Mouse (Mus musculus) intestine, embryonic 15.5 days (tissue): ENCODE data around the gene Olfr547. TPM values are rescaled to one million over a fixed set of nuclear protein-coding genes. Genes with fewer than 3 reads are reported as not detected.

Source experiments
- ATAC-seq: fragments of 200-750 bp; cut with Nextera tagmentation; 2 replicates; pipeline ENCODE4 v1.8.0; 2017; ENCODE audit warnings: moderate TSS enrichment, moderate library complexity
- H3K27ac ChIP-seq: fragments of 300-500 bp; sonication (generic); 2 replicates; pipeline ENCODE4 v1.5.1; 2015; ENCODE audit warnings: mild to moderate bottlenecking, inconsistent platforms
- H3K27me3 ChIP-seq: fragments of 300-500 bp; sonication (generic); replicated peaks from 2 replicates; pipeline ENCODE4 v1.6.1; 2015; ENCODE audit warnings: inconsistent platforms
- H3K36me3 ChIP-seq: fragments of 300-500 bp; sonication (generic); 2 replicates; pipeline ENCODE4 v1.6.1; 2015; ENCODE audit warnings: inconsistent platforms
- H3K4me1 ChIP-seq: fragments of 300-500 bp; sonication (generic); replicated peaks from 2 replicates; pipeline ENCODE4 v1.6.1; 2015; ENCODE audit warnings: inconsistent platforms
- H3K4me2 ChIP-seq: fragments of 300-500 bp; sonication (generic); replicated peaks from 2 replicates; pipeline ENCODE4 v1.6.1; 2015; ENCODE audit warnings: mild to moderate bottlenecking, inconsistent platforms
- H3K4me3 ChIP-seq: fragments of 300-500 bp; sonication (generic); replicated peaks from 2 replicates; pipeline ENCODE4 v1.5.1; 2015; ENCODE audit warnings: inconsistent platforms
- H3K9ac ChIP-seq: fragments of 300-500 bp; sonication (generic); 2 replicates; pipeline ENCODE4 v1.6.1; 2015; ENCODE audit warnings: inconsistent platforms
- H3K9me3 ChIP-seq: fragments of 300-500 bp; sonication (generic); 2 replicates; pipeline ENCODE4 v1.6.1; 2016; ENCODE audit warnings: inconsistent platforms
- WGBS: fragments of 180-500 bp; shearing (Covaris S2); methylation state at CpG from one replicate; pipeline ENCODE4 v1.1.7; 2015; 5-methylcytosine and 5-hydroxymethylcytosine counted together
- polyA plus RNA-seq: library from polyadenylated mRNA; unstranded; fragments of >200 nt; fragmentation: Nextera tagmentation; extraction: Ambion mirVana; gene quantifications from 2 replicates; pipeline ENCODE4 v1.2.1, GENCODE M21; 2015

Olfr547 gene
- polyA plus RNA-seq, 1 experiment from 2014 or later = not detected

DNA sequence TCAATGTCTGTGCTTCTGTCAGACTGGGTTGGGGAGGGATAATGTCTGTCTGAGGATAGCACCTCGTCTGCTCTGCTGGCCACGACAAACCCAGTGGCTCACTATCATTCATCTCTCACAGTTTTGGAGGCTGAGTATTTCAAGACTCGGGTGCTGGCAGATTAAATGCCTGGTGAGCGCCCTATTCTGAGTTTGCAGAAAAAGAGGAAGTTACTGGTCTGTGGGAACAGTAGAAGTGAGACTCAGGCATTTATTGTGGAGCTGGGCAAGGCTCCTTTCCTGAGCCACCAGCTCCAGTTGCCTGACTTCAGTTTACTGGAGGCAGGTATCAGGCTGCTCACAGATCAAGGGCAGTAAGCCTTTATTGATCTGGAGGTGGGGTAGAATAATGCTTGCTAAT lies 20.4 kb upstream of the Olfr547 start:
- whole genome bisulfite sequencing = 71% methylated on average over 4 of the region's 4 CpGs
- Histone ChIP-seq H3K9me3 (no peaks in the 10 kb centered on the region), H3K36me3 (no peaks in the 10 kb centered on the region), H3K4me3 (no peak overlapping the region), H3K27me3 (0 out of 2 replicates have a peak, but pooled peaks cover 2% of the 10 kb centered on the region), H3K27ac (no peak overlapping the region), H3K4me2 (no peak overlapping the region), H3K4me1 (0 out of 2 replicates have a peak, but pooled peaks cover 2% of the 10 kb centered on the region), H3K9ac (no peak overlapping the region)
- no peak for ATAC-seq

DNA sequence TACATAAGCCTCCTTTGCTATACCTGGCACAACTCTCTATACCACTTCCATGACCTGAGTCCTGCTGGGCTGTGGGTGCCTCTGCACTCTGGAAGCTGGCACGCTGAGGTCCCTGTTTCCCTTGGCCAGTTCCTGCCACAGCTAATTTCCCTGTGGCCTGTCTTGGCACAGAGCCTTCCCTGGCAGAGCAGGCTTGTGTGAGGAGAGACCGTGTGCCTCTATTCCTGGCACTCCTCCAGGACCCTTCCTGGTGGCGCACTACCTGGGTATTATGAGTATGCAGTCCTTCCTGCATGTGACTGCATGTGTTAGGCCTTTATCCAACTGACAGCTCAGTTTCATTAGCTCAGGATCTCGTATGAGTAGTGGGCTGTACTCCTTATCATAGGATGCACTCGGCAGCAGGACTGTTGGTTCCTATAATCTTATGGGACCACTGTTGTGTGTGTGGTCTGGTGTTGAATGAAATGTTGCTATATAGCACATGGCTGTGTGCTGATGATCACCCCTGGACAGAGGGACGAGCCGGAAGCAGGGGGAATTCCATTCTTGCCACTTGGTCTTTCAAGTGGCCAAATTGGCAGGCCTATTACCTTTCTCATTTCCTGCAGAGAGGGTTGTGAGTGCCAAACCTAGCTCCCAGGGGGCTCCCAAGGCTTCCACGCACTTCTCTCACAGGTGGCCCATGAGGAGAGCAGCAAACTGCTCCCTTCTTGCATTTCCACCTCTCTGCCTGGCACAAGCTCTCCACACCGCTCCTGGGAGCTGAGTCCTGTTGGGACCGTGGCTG lies 18.1 kb upstream of the Olfr547 start:
- no peak overlapping the region for H3K27ac ChIP-seq
- WGBS = 74% methylated on average over 10 of the region's 10 CpGs
- no peak for ATAC-seq
- H3K36me3 ChIP-seq = no peaks in the 10 kb centered on the region
- no peaks in the 10 kb centered on the region for H3K9me3 ChIP-seq
- H3K4me3 ChIP-seq = no peak overlapping the region
- H3K4me1 ChIP-seq = 0 out of 2 replicates have a peak, but pooled peaks cover 2% of the 10 kb centered on the region
- H3K27me3 ChIP-seq = 0 out of 2 replicates have a peak, but pooled peaks cover 2% of the 10 kb centered on the region
- H3K4me2 ChIP-seq = no peak overlapping the region
- no peak overlapping the region for H3K9ac ChIP-seq

DNA sequence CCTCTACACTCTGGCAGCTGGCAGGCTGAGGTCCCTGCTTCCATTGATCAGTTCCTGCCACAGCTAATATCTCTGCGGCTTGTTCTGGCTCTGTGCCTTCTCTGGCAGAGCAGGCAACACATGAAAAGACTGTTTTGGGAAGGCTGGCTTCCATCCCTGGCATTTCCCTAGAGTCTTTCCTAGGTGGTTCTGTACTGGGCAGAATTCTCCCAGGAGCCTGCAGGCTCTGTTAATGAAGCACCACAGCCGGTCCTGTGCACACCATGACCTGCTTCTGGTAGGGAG lies 17.6 kb upstream of the Olfr547 start:
- H3K27ac ChIP-seq = no peak overlapping the region
- no peak for ATAC-seq
- H3K9me3 ChIP-seq = no peaks in the 10 kb centered on the region
- H3K4me3 ChIP-seq = no peak overlapping the region
- 0 out of 2 replicates have a peak, but pooled peaks cover 2% of the 10 kb centered on the region for H3K4me1 ChIP-seq
- no peak overlapping the region for H3K4me2 ChIP-seq
- no peak overlapping the region for H3K9ac ChIP-seq
- no peaks in the 10 kb centered on the region for H3K36me3 ChIP-seq
- WGBS = 79% methylated on average over 2 of the region's 2 CpGs
- no peaks in the 10 kb centered on the region for H3K27me3 ChIP-seq

DNA sequence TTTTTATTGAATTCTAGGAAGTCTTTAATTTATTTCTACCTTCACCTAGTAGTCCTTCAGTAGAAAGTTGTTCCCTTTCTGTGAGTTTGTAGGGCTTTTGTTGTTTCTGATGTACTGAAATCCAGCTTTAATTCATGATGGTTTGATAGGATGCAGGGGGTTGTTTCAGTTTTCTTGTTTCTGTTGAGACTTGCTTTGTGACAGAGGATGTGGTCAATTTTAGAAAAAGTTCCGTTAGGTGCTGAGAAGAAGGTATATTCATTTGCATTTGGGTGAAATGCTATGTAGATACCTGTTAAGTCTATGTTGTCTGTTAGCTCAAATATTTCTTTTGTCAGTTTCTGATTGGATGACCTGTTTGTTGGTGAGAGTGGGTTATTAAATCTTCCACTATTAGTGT lies 5.5 kb upstream of the Olfr547 start:
- 80% methylated on average over 1 of the region's 1 CpGs for WGBS
- Histone ChIP-seq H3K27ac (no peak overlapping the region), H3K4me3 (no peak overlapping the region), H3K36me3 (no peaks in the 10 kb centered on the region), H3K9me3 (no peaks in the 10 kb centered on the region), H3K4me2 (no peak overlapping the region), H3K4me1 (no peaks in the 10 kb centered on the region), H3K9ac (no peak overlapping the region), H3K27me3 (no peaks in the 10 kb centered on the region)
- no peak for ATAC-seq

DNA sequence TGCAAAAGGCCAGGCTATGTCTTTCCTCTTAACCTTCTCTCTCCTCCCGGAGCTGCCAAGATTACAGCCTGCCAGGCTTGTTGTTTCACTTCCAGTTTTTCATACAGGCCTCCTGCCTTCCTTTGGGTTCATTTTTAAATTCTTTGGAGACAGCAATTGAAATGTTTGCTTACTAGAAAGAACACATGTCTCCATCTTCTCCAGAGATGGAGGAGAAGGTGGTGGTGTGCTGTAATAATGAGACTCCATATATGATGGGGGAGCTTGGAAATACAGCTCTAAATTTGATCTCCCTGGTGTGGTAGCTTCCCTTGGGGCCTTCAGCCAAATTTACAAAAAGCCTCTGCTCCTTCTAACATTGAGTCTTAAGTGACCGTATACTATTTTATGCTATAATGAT lies 6.0 kb downstream of the Olfr547 start, which contains the start of gene Olfr548-ps1:
TSS of gene Olfr548-ps1 (plus strand) at position 301 of the 400 bp plus-strand sequence.
- Histone ChIP-seq H3K36me3 (no peaks in the 10 kb centered on the region), H3K4me3 (no peak within 1 kb of the TSS), H3K27ac (no peak within 1 kb of the TSS), H3K9ac (no peak within 1 kb of the TSS), H3K4me2 (no peak within 1 kb of the TSS), H3K9me3 (no peaks in the 10 kb centered on the region), H3K4me1 (no peaks in the 10 kb centered on the region), H3K27me3 (no peaks in the 10 kb centered on the region)
- no peak for ATAC-seq
- WGBS = 88% methylated on average over 2 of the region's 2 CpGs

DNA sequence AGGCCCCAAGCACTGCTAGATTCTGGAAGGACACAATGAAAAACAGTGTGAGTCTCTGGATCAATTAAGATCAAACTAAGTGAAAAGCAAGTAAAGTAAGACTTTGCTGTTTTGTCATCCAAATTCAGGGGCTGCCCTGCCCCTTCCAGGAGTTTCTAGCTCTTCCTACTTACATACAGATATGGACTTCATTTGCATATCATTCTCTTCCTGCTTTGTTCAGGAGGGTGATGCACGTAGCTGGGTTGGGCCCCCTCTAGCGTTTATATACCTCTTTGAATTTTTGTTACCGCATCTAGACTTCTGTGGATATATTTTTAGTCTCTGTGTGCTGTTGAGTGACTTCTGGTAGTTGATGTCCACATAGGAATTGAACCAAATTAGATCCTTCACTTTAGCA lies 6.7 kb downstream of the Olfr547 start:
- Histone ChIP-seq H3K9me3 (no peaks in the 10 kb centered on the region), H3K9ac (no peak overlapping the region), H3K4me3 (no peak overlapping the region), H3K4me2 (no peak overlapping the region), H3K36me3 (no peaks in the 10 kb centered on the region), H3K4me1 (no peaks in the 10 kb centered on the region), H3K27me3 (no peaks in the 10 kb centered on the region), H3K27ac (no peak overlapping the region)
- 53% methylated on average over 3 of the region's 3 CpGs for WGBS
- no peak for ATAC-seq

DNA sequence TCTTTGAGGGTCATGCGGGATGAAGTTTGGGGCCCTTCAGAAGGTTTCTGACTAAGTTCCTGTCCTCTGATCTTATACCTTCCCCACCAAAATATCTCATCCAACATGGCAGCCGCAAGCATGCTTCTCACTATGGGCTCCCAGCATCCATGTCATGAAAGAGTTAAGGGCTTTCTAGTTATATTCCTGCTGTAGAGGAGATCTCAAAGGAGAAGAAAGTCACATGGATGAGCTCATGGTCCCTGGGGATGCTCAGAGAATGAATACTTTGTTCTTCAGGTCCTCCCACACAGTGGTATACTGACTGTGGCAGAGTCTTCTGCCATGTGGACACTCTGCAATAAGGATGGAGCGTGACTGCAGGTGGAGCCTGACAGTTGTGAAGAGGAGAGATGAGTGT lies 15.0 kb downstream of the Olfr547 start, which contains the start of gene Olfr549:
TSS of gene Olfr549 (plus strand) at position 301 of the 400 bp plus-strand sequence.
- Histone ChIP-seq H3K36me3 (no peaks in the 10 kb centered on the region), H3K9ac (no peak within 1 kb of the TSS), H3K4me1 (no peaks in the 10 kb centered on the region), H3K4me3 (no peak within 1 kb of the TSS), H3K9me3 (no peaks in the 10 kb centered on the region), H3K27me3 (no peaks in the 10 kb centered on the region), H3K27ac (no peak within 1 kb of the TSS), H3K4me2 (no peak within 1 kb of the TSS)
- WGBS = 85% methylated on average over 3 of the region's 3 CpGs
- no peak for ATAC-seq

DNA sequence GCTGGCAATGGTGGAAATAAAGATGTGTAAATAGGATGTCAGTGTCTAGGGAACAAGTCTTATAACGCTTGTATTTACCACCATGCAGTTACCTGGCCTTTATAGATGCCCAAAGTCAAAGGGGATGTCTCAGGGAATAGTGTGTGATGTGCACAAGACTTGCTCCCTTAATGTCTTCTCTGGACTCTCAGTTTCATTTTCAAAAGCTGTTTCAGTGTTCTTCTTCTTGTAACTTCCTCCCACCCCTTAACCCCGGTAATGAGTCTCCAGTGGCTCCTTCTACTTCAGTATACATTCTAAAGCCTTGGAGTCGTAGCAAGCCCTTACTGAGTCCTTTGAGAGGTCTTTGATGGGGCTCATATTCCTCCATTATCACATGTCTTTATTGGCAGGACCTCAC lies 18.7 kb downstream of the Olfr547 start:
- H3K4me2 ChIP-seq = no peak overlapping the region
- no peak overlapping the region for H3K4me3 ChIP-seq
- no peaks in the 10 kb centered on the region for H3K4me1 ChIP-seq
- no peaks in the 10 kb centered on the region for H3K27me3 ChIP-seq
- no peak overlapping the region for H3K27ac ChIP-seq
- ATAC-seq = no peak
- H3K36me3 ChIP-seq = no peaks in the 10 kb centered on the region
- WGBS = 60% methylated on average over 3 of the region's 3 CpGs
- no peak overlapping the region for H3K9ac ChIP-seq
- no peaks in the 10 kb centered on the region for H3K9me3 ChIP-seq

DNA sequence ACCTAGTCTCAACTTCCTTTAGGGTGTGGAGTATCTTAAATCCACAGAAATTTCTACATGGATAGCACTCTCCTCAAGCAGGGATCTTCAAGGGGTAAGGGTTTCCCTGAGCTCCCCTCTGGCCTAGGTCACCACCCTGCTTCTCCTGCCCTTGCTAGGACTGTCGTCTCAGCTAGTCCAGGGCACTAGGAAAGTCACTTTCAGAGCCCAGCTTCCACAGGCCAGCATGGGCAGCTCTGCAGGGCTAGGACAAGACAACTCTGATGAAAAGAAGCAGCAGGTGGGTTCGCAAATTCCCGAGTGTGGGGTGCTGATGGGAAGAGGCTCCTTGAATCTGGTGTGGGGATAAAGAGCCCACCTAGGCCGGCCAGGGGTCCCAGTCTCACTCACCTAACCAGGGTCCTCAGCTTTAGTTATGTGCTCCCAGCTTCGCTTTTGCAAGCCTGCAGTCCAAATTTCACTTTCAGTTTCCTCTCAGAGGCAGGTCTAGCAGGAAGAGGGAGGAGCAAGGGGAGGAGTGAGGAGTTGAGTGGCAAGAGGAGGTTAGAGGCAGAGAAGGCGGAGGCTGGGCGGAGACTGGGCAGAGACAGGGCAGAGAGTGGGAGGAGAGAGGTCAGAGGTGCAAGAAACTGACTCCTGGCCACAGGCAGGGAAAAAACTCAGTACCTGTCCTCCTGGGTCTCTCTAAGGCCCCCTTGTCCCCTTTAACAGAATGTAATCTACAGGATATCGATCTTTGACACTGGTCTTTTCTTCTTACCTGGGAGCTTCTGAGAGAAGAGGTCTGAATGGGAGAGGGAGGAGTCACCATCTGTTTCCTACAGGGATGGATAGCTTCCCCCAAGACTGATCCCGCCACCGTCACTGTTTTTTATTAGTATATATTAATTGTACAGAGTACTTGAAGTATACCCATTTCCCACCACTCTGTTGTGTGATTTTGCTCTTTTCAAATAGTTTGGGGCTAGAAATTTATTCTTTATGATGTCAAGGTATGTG lies 30.7 kb downstream of the Olfr547 start, which contains the start of gene Trim21:
TSS of gene Trim21 (minus strand) at position 488 of the 999 bp plus-strand sequence.
- Histone ChIP-seq H3K9ac (peak within 1 kb of the TSS; percentile 57), H3K4me1 (no peaks in the 10 kb centered on the region), H3K4me3 (peak within 1 kb of the TSS; percentile 60), H3K36me3 (peaks cover 3% of the 10 kb centered on the region; the same call in 1 of the 2 replicates), H3K4me2 (peak within 1 kb of the TSS; percentile 69), H3K9me3 (no peaks in the 10 kb centered on the region), H3K27me3 (no peaks in the 10 kb centered on the region), H3K27ac (no peak within 1 kb of the TSS)
- peak; percentile 100 for ATAC-seq
- WGBS = 14% methylated on average over 10 of the region's 10 CpGs

DNA sequence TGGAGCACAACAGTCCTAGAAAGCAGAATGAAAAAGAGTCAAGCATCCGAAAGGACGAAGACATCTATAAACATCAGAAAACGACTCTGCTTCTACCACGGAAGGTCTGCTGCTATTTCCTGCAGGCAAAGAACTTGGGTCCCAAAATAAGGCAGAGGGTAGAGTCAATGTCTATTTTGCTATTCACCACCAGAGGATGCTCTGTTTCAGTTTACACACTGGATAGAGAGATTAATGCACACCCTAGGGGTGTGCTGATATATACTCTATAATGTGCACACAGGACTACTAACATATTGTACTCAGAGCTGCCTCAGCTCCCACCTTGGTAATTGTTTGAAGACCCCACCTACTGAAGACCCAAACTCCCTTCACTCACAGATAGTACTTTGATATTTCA lies 31.7 kb downstream of the Olfr547 start:
- Histone ChIP-seq H3K27me3 (no peaks in the 10 kb centered on the region), H3K27ac (no peak overlapping the region), H3K36me3 (no peaks in the 10 kb centered on the region), H3K9ac (no peak overlapping the region), H3K4me2 (no peak overlapping the region), H3K9me3 (no peaks in the 10 kb centered on the region), H3K4me3 (no peak overlapping the region), H3K4me1 (no peaks in the 10 kb centered on the region)
- 81% methylated on average over 4 of the region's 4 CpGs for WGBS
- ATAC-seq = no peak

DNA sequence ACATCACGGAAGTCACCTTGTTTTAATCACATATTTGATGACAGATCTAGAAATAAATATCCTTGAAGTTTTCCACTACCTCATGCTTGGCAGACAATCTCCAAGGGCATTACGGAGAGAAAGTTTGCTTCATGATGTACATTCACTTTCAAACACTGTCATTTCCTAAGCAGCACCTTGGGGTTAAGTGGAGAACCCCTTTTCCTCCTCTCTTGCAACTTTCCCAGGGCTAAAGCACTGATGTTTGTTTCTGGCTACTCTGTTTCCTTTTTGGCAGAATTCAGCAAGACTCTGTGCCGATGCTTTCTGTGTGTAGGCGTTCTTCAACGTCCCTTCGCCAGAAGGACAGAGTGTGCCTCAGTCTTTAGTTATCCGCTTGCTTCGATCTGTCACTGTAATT lies 36.6 kb downstream of the Olfr547 start, which contains the start of gene Olfr550:
TSS of gene Olfr550 (plus strand) at position 301 of the 400 bp plus-strand sequence.
- H3K36me3 ChIP-seq = no peaks in the 10 kb centered on the region
- no peaks in the 10 kb centered on the region for H3K4me1 ChIP-seq
- H3K9me3 ChIP-seq = no peaks in the 10 kb centered on the region
- H3K27ac ChIP-seq = no peak within 1 kb of the TSS
- no peak within 1 kb of the TSS for H3K9ac ChIP-seq
- WGBS = 89% methylated on average over 8 of the region's 8 CpGs
- no peaks in the 10 kb centered on the region for H3K27me3 ChIP-seq
- ATAC-seq = no peak
- H3K4me2 ChIP-seq = no peak within 1 kb of the TSS
- H3K4me3 ChIP-seq = no peak within 1 kb of the TSS

DNA sequence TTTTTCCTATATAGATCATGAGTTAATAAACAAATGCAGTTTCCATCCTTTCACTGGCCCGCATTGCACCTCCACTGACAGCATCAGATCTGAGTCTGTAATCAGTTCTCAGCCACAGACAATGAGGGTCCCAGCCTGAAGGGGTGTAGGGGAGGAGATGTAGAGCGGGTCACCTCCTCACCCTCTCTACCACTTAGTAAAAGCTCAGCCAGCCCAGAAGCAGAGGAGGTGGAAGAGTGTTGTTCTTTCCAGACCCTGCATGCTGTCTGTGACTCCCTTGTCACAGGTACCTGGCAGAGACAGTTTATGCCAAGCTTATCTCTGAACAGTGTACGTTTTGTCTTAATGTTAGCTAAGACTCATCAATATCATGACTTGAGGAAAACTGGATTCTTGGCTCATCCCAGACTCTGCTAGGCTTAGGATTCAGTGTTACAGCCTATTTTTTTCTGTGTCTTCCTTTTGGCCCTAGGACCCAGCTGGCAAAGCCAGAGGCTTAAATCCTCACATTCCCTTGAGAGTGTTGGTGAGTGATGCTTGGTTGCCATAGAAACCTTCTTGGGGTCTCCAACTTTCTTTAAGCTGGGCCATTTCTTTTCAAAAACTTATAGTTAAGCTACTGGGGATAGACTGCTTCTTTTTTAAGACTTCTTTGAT lies 38.8 kb downstream of the Olfr547 start:
- H3K27ac ChIP-seq = no peak overlapping the region
- H3K4me3 ChIP-seq = no peak overlapping the region
- H3K27me3 ChIP-seq = no peaks in the 10 kb centered on the region
- no peaks in the 10 kb centered on the region for H3K9me3 ChIP-seq
- 72% methylated on average over 3 of the region's 3 CpGs for WGBS
- H3K9ac ChIP-seq = no peak overlapping the region
- no peak for ATAC-seq
- H3K4me1 ChIP-seq = no peaks in the 10 kb centered on the region
- no peak overlapping the region for H3K4me2 ChIP-seq
- H3K36me3 ChIP-seq = no peaks in the 10 kb centered on the region
